Mouse (Mus musculus): Measurements from ENCODE around the gene AI481877. TPM values are rescaled to one million over a fixed set of nuclear protein-coding genes. Genes with fewer than 3 reads are reported as not detected.

AI481877 gene
- polyA plus RNA-seq, 1 experiment, result 3.0 TPM

GRCm38 (mm10) chr4:59096393-59096792 lies 42.4 kb downstream of the AI481877 start:
- Histone ChIP-seq H3K36me3 (ENCODE audit: control insufficient read depth, insufficient read depth, low read length) (no peaks in the 10 kb centered on the region; the same call in 1 of the 2 replicates), H3K4me1 (ENCODE audit: control insufficient read depth, insufficient read depth, low read length) (no peaks in the 10 kb centered on the region), H3K4me3 (ENCODE audit: control insufficient read depth, low read depth, low read length) (no peak overlapping the region), H3K27ac (ENCODE audit: control insufficient read depth, insufficient read depth, low read depth, low read length) (no peak overlapping the region), H3K27me3 (ENCODE audit: control insufficient read depth, insufficient read depth, low read length) (no peaks in the 10 kb centered on the region)
- TF ChIP-seq CTCF (IDR thresholded peaks at IDR 0.05; ENCODE audit: control insufficient read depth, insufficient read depth, insufficient replicate concordance, low read depth, low read length) (peak; percentile 32; the same call in 1 of the 2 replicates), POLR2A (IDR thresholded peaks at IDR 0.05; ENCODE audit: control insufficient read depth, low read depth, low read length) (no peak)

GRCm38 (mm10) chr4:59089391-59089790 lies 49.4 kb downstream of the AI481877 start:
- H3K36me3 ChIP-seq (ENCODE audit: control insufficient read depth, insufficient read depth, low read length), result no peaks in the 10 kb centered on the region; the same call in none of the 2 replicates
- H3K4me3 ChIP-seq (ENCODE audit: control insufficient read depth, low read depth, low read length), result no peak overlapping the region
- H3K4me1 ChIP-seq (ENCODE audit: control insufficient read depth, insufficient read depth, low read length), result no peaks in the 10 kb centered on the region
- TF ChIP-seq CTCF (IDR thresholded peaks at IDR 0.05; ENCODE audit: control insufficient read depth, insufficient read depth, insufficient replicate concordance, low read depth, low read length) (no peak), POLR2A (IDR thresholded peaks at IDR 0.05; ENCODE audit: control insufficient read depth, low read depth, low read length) (no peak)
- H3K27ac ChIP-seq (ENCODE audit: control insufficient read depth, insufficient read depth, low read depth, low read length), result no peak overlapping the region
- no peaks in the 10 kb centered on the region for H3K27me3 ChIP-seq (ENCODE audit: control insufficient read depth, insufficient read depth, low read length)

- no peaks in the 10 kb centered on the region; the same call in 1 of the 2 replicates for H3K36me3 ChIP-seq (ENCODE audit: control insufficient read depth, insufficient read depth, low read length)
- TF ChIP-seq POLR2A (IDR thresholded peaks at IDR 0.05; ENCODE audit: control insufficient read depth, low read depth, low read length) (no peak), CTCF (IDR thresholded peaks at IDR 0.05; ENCODE audit: control insufficient read depth, insufficient read depth, insufficient replicate concordance, low read depth, low read length) (no peak)
- no peaks in the 10 kb centered on the region for H3K4me1 ChIP-seq (ENCODE audit: control insufficient read depth, insufficient read depth, low read length)
- H3K27me3 ChIP-seq (ENCODE audit: control insufficient read depth, insufficient read depth, low read length), result no peaks in the 10 kb centered on the region
- H3K27ac ChIP-seq (ENCODE audit: control insufficient read depth, insufficient read depth, low read depth, low read length), result no peak overlapping the region
- H3K4me3 ChIP-seq (ENCODE audit: control insufficient read depth, low read depth, low read length), result no peak overlapping the region
Measured at GRCm38 (mm10) chr4:59083430-59083829, 55.4 kb downstream of the AI481877 start.

GRCm38 (mm10) chr4:59069276-59069675 lies 69.5 kb downstream of the AI481877 start:
- Histone ChIP-seq H3K4me3 (ENCODE audit: control insufficient read depth, low read depth, low read length) (no peak overlapping the region), H3K27me3 (ENCODE audit: control insufficient read depth, insufficient read depth, low read length) (no peaks in the 10 kb centered on the region), H3K27ac (ENCODE audit: control insufficient read depth, insufficient read depth, low read depth, low read length) (no peak overlapping the region), H3K36me3 (ENCODE audit: control insufficient read depth, insufficient read depth, low read length) (peaks cover 1% of the 10 kb centered on the region; the same call in 1 of the 2 replicates), H3K4me1 (ENCODE audit: control insufficient read depth, insufficient read depth, low read length) (no peaks in the 10 kb centered on the region)
- TF ChIP-seq CTCF (IDR thresholded peaks at IDR 0.05; ENCODE audit: control insufficient read depth, insufficient read depth, insufficient replicate concordance, low read depth, low read length), result no peak
- TF ChIP-seq POLR2A (IDR thresholded peaks at IDR 0.05; ENCODE audit: control insufficient read depth, low read depth, low read length), result no peak

- 0 out of 2 replicates have a peak, but pooled peaks cover 1% of the 10 kb centered on the region for H3K36me3 ChIP-seq (ENCODE audit: control insufficient read depth, insufficient read depth, low read length)
- no peak overlapping the region for H3K4me3 ChIP-seq (ENCODE audit: control insufficient read depth, low read depth, low read length)
- no peaks in the 10 kb centered on the region for H3K27me3 ChIP-seq (ENCODE audit: control insufficient read depth, insufficient read depth, low read length)
- TF ChIP-seq CTCF (IDR thresholded peaks at IDR 0.05; ENCODE audit: control insufficient read depth, insufficient read depth, insufficient replicate concordance, low read depth, low read length), result no peak
- TF ChIP-seq POLR2A (IDR thresholded peaks at IDR 0.05; ENCODE audit: control insufficient read depth, low read depth, low read length), result no peak
- H3K4me1 ChIP-seq (ENCODE audit: control insufficient read depth, insufficient read depth, low read length), result no peaks in the 10 kb centered on the region
- H3K27ac ChIP-seq (ENCODE audit: control insufficient read depth, insufficient read depth, low read depth, low read length), result no peak overlapping the region
Measured at GRCm38 (mm10) chr4:59062526-59062925, 76.3 kb downstream of the AI481877 start.

- Histone ChIP-seq H3K4me1 (ENCODE audit: control insufficient read depth, insufficient read depth, low read length) (no peaks in the 10 kb centered on the region), H3K27me3 (ENCODE audit: control insufficient read depth, insufficient read depth, low read length) (no peaks in the 10 kb centered on the region), H3K36me3 (ENCODE audit: control insufficient read depth, insufficient read depth, low read length) (0 out of 2 replicates have a peak, but pooled peaks cover 1% of the 10 kb centered on the region), H3K27ac (ENCODE audit: control insufficient read depth, insufficient read depth, low read depth, low read length) (no peak overlapping the region), H3K4me3 (ENCODE audit: control insufficient read depth, low read depth, low read length) (no peak overlapping the region)
- TF ChIP-seq CTCF (IDR thresholded peaks at IDR 0.05; ENCODE audit: control insufficient read depth, insufficient read depth, insufficient replicate concordance, low read depth, low read length), result no peak
- no peak for TF ChIP-seq POLR2A (IDR thresholded peaks at IDR 0.05; ENCODE audit: control insufficient read depth, low read depth, low read length)
Measured at GRCm38 (mm10) chr4:59057929-59058328, 80.9 kb downstream of the AI481877 start.

- Histone ChIP-seq H3K4me3 (ENCODE audit: control insufficient read depth, low read depth, low read length) (no peak overlapping the region), H3K4me1 (ENCODE audit: control insufficient read depth, insufficient read depth, low read length) (no peaks in the 10 kb centered on the region), H3K27ac (ENCODE audit: control insufficient read depth, insufficient read depth, low read depth, low read length) (no peak overlapping the region), H3K27me3 (ENCODE audit: control insufficient read depth, insufficient read depth, low read length) (no peaks in the 10 kb centered on the region), H3K36me3 (ENCODE audit: control insufficient read depth, insufficient read depth, low read length) (no peaks in the 10 kb centered on the region; the same call in 1 of the 2 replicates)
- TF ChIP-seq POLR2A (IDR thresholded peaks at IDR 0.05; ENCODE audit: control insufficient read depth, low read depth, low read length) (no peak), CTCF (IDR thresholded peaks at IDR 0.05; ENCODE audit: control insufficient read depth, insufficient read depth, insufficient replicate concordance, low read depth, low read length) (no peak)
Measured at GRCm38 (mm10) chr4:59051081-59051480, 87.7 kb downstream of the AI481877 start.

Data from testis, adult 2 months (tissue).